8 mouse cellular contexts compared by ENCODE assay signal in genomic region chr4:155895216-155895615, GRCm38 (mm10). TPM values are rescaled to one million over a fixed set of nuclear protein-coding genes. Genes with fewer than 3 reads are reported as not detected.
DNase-seq lines count a peak whose midpoint lies in the region; ATAC-seq and TF ChIP-seq lines count a peak whose summit lies in the region.

No protein-coding gene starts in this region.

- peaks cover 56% of the 10 kb centered on the region for H3K4me1 ChIP-seq in erythroblast, embryonic 14.5 days (ENCODE audit: control insufficient read depth)
- H3K4me1 ChIP-seq in cortical plate, adult 2 months (ENCODE audit: control insufficient read depth, insufficient read depth, low read length), result peaks cover 8% of the 10 kb centered on the region
- H3K4me1 ChIP-seq in limb, embryonic 15.5 days, result peaks cover 42% of the 10 kb centered on the region
- peaks cover 44% of the 10 kb centered on the region for H3K4me1 ChIP-seq in neural tube, embryonic 13.5 days (replicated peaks)

- no peaks in the 10 kb centered on the region for H3K27me3 ChIP-seq in erythroblast, embryonic 14.5 days (ENCODE audit: control insufficient read depth)
- H3K27me3 ChIP-seq in limb, embryonic 15.5 days, result no peaks in the 10 kb centered on the region
- H3K27me3 ChIP-seq in neural tube, embryonic 13.5 days, result no peaks in the 10 kb centered on the region

- ATAC-seq in erythroblast, adult 5-6 weeks (replicated peaks; ENCODE audit: low FRiP score, poor library complexity, severe bottlenecking), result no peak
- no peak for ATAC-seq in limb, embryonic 15.5 days (ENCODE audit: insufficient number of reproducible peaks, low FRiP score, low TSS enrichment, low read depth)
- no peak for ATAC-seq in neural tube, embryonic 13.5 days (ENCODE audit: low read depth)

- peak overlapping the region; percentile 85; the same call in 1 of the 2 replicates for H3K4me2 ChIP-seq in limb, embryonic 15.5 days
- H3K4me2 ChIP-seq in neural tube, embryonic 13.5 days, result peak overlapping the region; percentile 99

- peaks cover 54% of the 10 kb centered on the region for H3K36me3 ChIP-seq in erythroblast, embryonic 14.5 days (ENCODE audit: control insufficient read depth)
- H3K36me3 ChIP-seq in limb, embryonic 15.5 days, result peaks cover 36% of the 10 kb centered on the region
- peaks cover 38% of the 10 kb centered on the region for H3K36me3 ChIP-seq in neural tube, embryonic 13.5 days

- peak; percentile 70 for DNase-seq in heart, adult 8-10 months (ENCODE audit: low spot score)
- DNase-seq in kidney, adult 9 months, result peak; percentile 70
- peak; percentile 40 to 70 for DNase-seq in urinary bladder, postnatal 4 days (ENCODE audit: low spot score in 2 of 2)

- no peak for TF ChIP-seq CTCF in cortical plate, adult 2 months (IDR thresholded peaks at IDR 0.05; ENCODE audit: extremely low read depth, insufficient read depth, low read length)

- peaks cover 9% of the 10 kb centered on the region for H3K9me3 ChIP-seq in erythroblast, embryonic 14.5 days (ENCODE audit: control insufficient read depth, low read length)
- H3K9me3 ChIP-seq in limb, embryonic 15.5 days, result no peaks in the 10 kb centered on the region
- H3K9me3 ChIP-seq in neural tube, embryonic 13.5 days, result no peaks in the 10 kb centered on the region

- H3K9ac ChIP-seq in limb, embryonic 15.5 days, result no peak overlapping the region
- H3K9ac ChIP-seq in neural tube, embryonic 13.5 days, result peak overlapping the region; percentile 94

- TF ChIP-seq POLR2A in cortical plate, adult 2 months (IDR thresholded peaks at IDR 0.05; ENCODE audit: extremely low read depth, insufficient read depth, low read length), result no peak

- peak overlapping the region; percentile 89 for H3K4me3 ChIP-seq in erythroblast, embryonic 14.5 days (replicated peaks)
- peak overlapping the region; percentile 99 for H3K4me3 ChIP-seq in cortical plate, adult 2 months (ENCODE audit: insufficient read depth, low read length)
- H3K4me3 ChIP-seq in limb, embryonic 15.5 days, result no peak overlapping the region
- peak overlapping the region; percentile 88 for H3K4me3 ChIP-seq in neural tube, embryonic 13.5 days

- 38% methylated on average over 6 of the region's 6 CpGs for WGBS in limb, embryonic 15.5 days
- 40% methylated on average over 6 of the region's 6 CpGs for WGBS in neural tube, embryonic 13.5 days

- H3K27ac ChIP-seq in cortical plate, adult 2 months (ENCODE audit: insufficient read depth, low read length), result peak overlapping the region; percentile 79
- H3K27ac ChIP-seq in limb, embryonic 15.5 days, result peak overlapping the region; percentile 17
- H3K27ac ChIP-seq in neural tube, embryonic 13.5 days (replicated peaks), result peak overlapping the region; percentile 65

RNA-seq across cellular contexts. Expression of gene Acap3, which starts 3.6 kb away (rescaled TPM):
- polyA plus RNA-seq in erythroblast, embryonic 14.5 days (2012), result 3.8 and 4.1 TPM in 2 replicates
- total RNA-seq in erythroblast, adult 5-6 weeks (2015; ENCODE audit: low replicate concordance), result 5.6 and 10.0 TPM in 2 replicates
- 4.3 and 23.7 TPM in 2 replicates for total RNA-seq in erythroblast, adult 5-6 weeks (2017; ENCODE audit: low replicate concordance)
- polyA plus RNA-seq in cortical plate, adult 2 months (2012; rRNA removed), result 136 and 142 TPM in 2 replicates
- total RNA-seq in heart, adult 8-10 months (2022), result 10 to 100 TPM in 2 of 4 experiments, 1 to 10 TPM in 2; 9.5 to 13.8 (median 10.9) TPM
- polyA plus RNA-seq in limb, embryonic 15.5 days (2015; fragmentation: Nextera tagmentation; extraction: Ambion mirVana), result 23.3 and 23.8 TPM in 2 replicates
- polyA plus RNA-seq in neural tube, embryonic 13.5 days (2015; fragmentation: Nextera tagmentation; extraction: Ambion mirVana), result 68.4 and 72.3 TPM in 2 replicates

RNA-seq across cellular contexts. Expression of gene Pusl1, which starts 3.6 kb away (rescaled TPM):
- polyA plus RNA-seq in erythroblast, embryonic 14.5 days (2012), result 2.1 and 3.5 TPM in 2 replicates
- total RNA-seq in erythroblast, adult 5-6 weeks (2015; ENCODE audit: low replicate concordance), result 2.3 and 5.9 TPM in 2 replicates
- total RNA-seq in erythroblast, adult 5-6 weeks (2017; ENCODE audit: low replicate concordance), result 2.2 and 5.3 TPM in 2 replicates
- 90.6 and 94.2 TPM in 2 replicates for polyA plus RNA-seq in cortical plate, adult 2 months (2012; rRNA removed)
- 10 to 100 TPM in 3 of 4 experiments, 1 to 10 TPM in 1; 9.6 to 11.9 (median 10.9) TPM for total RNA-seq in heart, adult 8-10 months (2022)
- polyA plus RNA-seq in limb, embryonic 15.5 days (2015; fragmentation: Nextera tagmentation; extraction: Ambion mirVana), result 61.8 and 66.6 TPM in 2 replicates
- polyA plus RNA-seq in neural tube, embryonic 13.5 days (2015; fragmentation: Nextera tagmentation; extraction: Ambion mirVana), result 51.5 and 55.4 TPM in 2 replicates

RNA-seq across cellular contexts. Expression of gene Ints11, which starts 25.9 kb away (rescaled TPM):
- 0.94 and 1.8 TPM in 2 replicates for polyA plus RNA-seq in erythroblast, embryonic 14.5 days (2012)
- total RNA-seq in erythroblast, adult 5-6 weeks (2015; ENCODE audit: low replicate concordance), result 5.6 and 10.0 TPM in 2 replicates
- total RNA-seq in erythroblast, adult 5-6 weeks (2017; ENCODE audit: low replicate concordance), result 7.8 and 8.5 TPM in 2 replicates
- polyA plus RNA-seq in cortical plate, adult 2 months (2012; rRNA removed), result 39.4 and 42.5 TPM in 2 replicates
- 10 to 100 TPM; 13.9 to 14.5 (median 14.1) TPM for total RNA-seq in heart, adult 8-10 months (2022)
- polyA plus RNA-seq in limb, embryonic 15.5 days (2015; fragmentation: Nextera tagmentation; extraction: Ambion mirVana), result 69.5 and 72.3 TPM in 2 replicates
- polyA plus RNA-seq in neural tube, embryonic 13.5 days (2015; fragmentation: Nextera tagmentation; extraction: Ambion mirVana), result 63.7 and 69.8 TPM in 2 replicates

RNA-seq across cellular contexts. Expression of gene Cptp, which starts 26.0 kb away (rescaled TPM):
- 0.17 and 0.55 TPM in 2 replicates for polyA plus RNA-seq in erythroblast, embryonic 14.5 days (2012)
- 1.5 and 1.7 TPM in 2 replicates for total RNA-seq in erythroblast, adult 5-6 weeks (2015; ENCODE audit: low replicate concordance)
- total RNA-seq in erythroblast, adult 5-6 weeks (2017; ENCODE audit: low replicate concordance), result 2.5 and 6.4 TPM in 2 replicates
- polyA plus RNA-seq in cortical plate, adult 2 months (2012; rRNA removed), result 19.7 and 21.9 TPM in 2 replicates
- 1 to 10 TPM; 7.3 to 9.9 (median 8.6) TPM for total RNA-seq in heart, adult 8-10 months (2022)
- 19.7 and 20.8 TPM in 2 replicates for polyA plus RNA-seq in limb, embryonic 15.5 days (2015; fragmentation: Nextera tagmentation; extraction: Ambion mirVana)
- polyA plus RNA-seq in neural tube, embryonic 13.5 days (2015; fragmentation: Nextera tagmentation; extraction: Ambion mirVana), result 21.1 and 25.2 TPM in 2 replicates

RNA-seq across cellular contexts. Expression of gene Tas1r3, which starts 32.1 kb away (rescaled TPM):
- not detected in 2 replicates for polyA plus RNA-seq in erythroblast, embryonic 14.5 days (2012)
- not detected in 2 replicates for total RNA-seq in erythroblast, adult 5-6 weeks (2015; ENCODE audit: low replicate concordance)
- total RNA-seq in erythroblast, adult 5-6 weeks (2017; ENCODE audit: low replicate concordance), result 0.14 and 0.85 TPM in 2 replicates
- polyA plus RNA-seq in cortical plate, adult 2 months (2012; rRNA removed), result 0.17 and 0.23 TPM in 2 replicates
- total RNA-seq in heart, adult 8-10 months (2022), result under 1 TPM; 0.17 to 0.19 (median 0.19) TPM
- polyA plus RNA-seq in limb, embryonic 15.5 days (2015; fragmentation: Nextera tagmentation; extraction: Ambion mirVana), result 0.32 and 0.42 TPM in 2 replicates
- 0.45 and 0.72 TPM in 2 replicates for polyA plus RNA-seq in neural tube, embryonic 13.5 days (2015; fragmentation: Nextera tagmentation; extraction: Ambion mirVana)

Comparison
In these comparisons a context has a peak if more than half of its experiments do, and no peak if none do; other contexts are left out.
1. H3K27ac ChIP-seq: peak in every context shown above with its lines; median percentile 79 in cortical plate, adult 2 months; 65 in neural tube, embryonic 13.5 days; 17 in limb, embryonic 15.5 days.
2. RNA of gene Pusl1, which starts 3.6 kb away (polyA plus RNA-seq): 90.6 to 94.2 TPM in cortical plate, adult 2 months, 61.8 to 66.6 TPM in limb, embryonic 15.5 days and 51.5 to 55.4 TPM in neural tube, embryonic 13.5 days; 2.1 to 3.5 TPM in erythroblast, embryonic 14.5 days; every median in the first group is over 10 times any median in the second.
3. RNA of gene Ints11, which starts 25.9 kb away (polyA plus RNA-seq): 69.5 to 72.3 TPM in limb, embryonic 15.5 days, 63.7 to 69.8 TPM in neural tube, embryonic 13.5 days and 39.4 to 42.5 TPM in cortical plate, adult 2 months; 0.94 to 1.8 TPM in erythroblast, embryonic 14.5 days; every median in the first group is over 10 times any median in the second.
4. Peak in every context shown above with its lines, with median percentiles within 50 percentile points of each other: DNase-seq.